Mouse (Mus musculus) spleen, adult 2 months (tissue): ENCODE results near the gene Timm23.

Experiments
- CTCF ChIP-seq: fragments of 200-500 bp; IDR thresholded peaks from 2 replicates; pipeline ENCODE4 v1.5.1; 2011; ENCODE audit warnings: mild to moderate bottlenecking, inconsistent platforms; ENCODE audit not compliant: insufficient read depth, insufficient read length, insufficient replicate concordance; ENCODE audit errors: extremely low read depth
- POLR2A ChIP-seq: fragments of 200-500 bp; IDR thresholded peaks from 2 replicates; pipeline ENCODE4 v1.6.1; 2011; ENCODE audit warnings: low read depth, low read length, inconsistent platforms

GRCm38 (mm10) chr14:32141723-32142122 lies 60.0 kb downstream of the Timm23 start, which contains the start of gene Msmb:
- TF ChIP-seq CTCF = no peak
- TF ChIP-seq POLR2A = no peak
